Mouse (Mus musculus): ENCODE data around the gene Coq10a. TPM values are rescaled to one million over a fixed set of nuclear protein-coding genes. Genes with fewer than 3 reads are reported as not detected.
"Not testable (repeated sequence)": the region's sequence is repeated elsewhere in the genome, so short reads cannot be mapped to it uniquely, and the experiment has no call there.

Gene Coq10a
- polyA plus RNA-seq, 1 experiment = 0.49 TPM

- Histone ChIP-seq H3K27me3 (ENCODE audit: control insufficient read depth) (no peaks in the 10 kb centered on the region), H3K4me1 (ENCODE audit: control insufficient read depth) (peaks cover 90% of the 10 kb centered on the region), H3K36me3 (ENCODE audit: control insufficient read depth) (peaks cover 49% of the 10 kb centered on the region), H3K9me3 (ENCODE audit: control insufficient read depth, low read length) (no peaks in the 10 kb centered on the region), H3K4me3 (replicated peaks) (peak overlapping the region; percentile 95)
- TF ChIP-seq GATA1 (IDR thresholded peaks at IDR 0.05; ENCODE audit: low read length) = no peak
- no peak for TF ChIP-seq TAL1 (IDR thresholded peaks at IDR 0.05; ENCODE audit: low read length)
Measured at GRCm38 (mm10) chr10:128338948-128339347, 29.8 kb downstream of the Coq10a start.

- TF ChIP-seq TAL1 (IDR thresholded peaks at IDR 0.05; ENCODE audit: low read length) (no peak), GATA1 (IDR thresholded peaks at IDR 0.05; ENCODE audit: low read length) (no peak)
- Histone ChIP-seq H3K27me3 (ENCODE audit: control insufficient read depth) (no peaks in the 10 kb centered on the region), H3K4me1 (ENCODE audit: control insufficient read depth) (peaks cover 85% of the 10 kb centered on the region), H3K9me3 (ENCODE audit: control insufficient read depth, low read length) (no peaks in the 10 kb centered on the region), H3K4me3 (replicated peaks) (peak overlapping the region; percentile 95), H3K36me3 (ENCODE audit: control insufficient read depth) (peaks cover 44% of the 10 kb centered on the region)
Measured at GRCm38 (mm10) chr10:128338415-128338814, 30.4 kb downstream of the Coq10a start.

DNA sequence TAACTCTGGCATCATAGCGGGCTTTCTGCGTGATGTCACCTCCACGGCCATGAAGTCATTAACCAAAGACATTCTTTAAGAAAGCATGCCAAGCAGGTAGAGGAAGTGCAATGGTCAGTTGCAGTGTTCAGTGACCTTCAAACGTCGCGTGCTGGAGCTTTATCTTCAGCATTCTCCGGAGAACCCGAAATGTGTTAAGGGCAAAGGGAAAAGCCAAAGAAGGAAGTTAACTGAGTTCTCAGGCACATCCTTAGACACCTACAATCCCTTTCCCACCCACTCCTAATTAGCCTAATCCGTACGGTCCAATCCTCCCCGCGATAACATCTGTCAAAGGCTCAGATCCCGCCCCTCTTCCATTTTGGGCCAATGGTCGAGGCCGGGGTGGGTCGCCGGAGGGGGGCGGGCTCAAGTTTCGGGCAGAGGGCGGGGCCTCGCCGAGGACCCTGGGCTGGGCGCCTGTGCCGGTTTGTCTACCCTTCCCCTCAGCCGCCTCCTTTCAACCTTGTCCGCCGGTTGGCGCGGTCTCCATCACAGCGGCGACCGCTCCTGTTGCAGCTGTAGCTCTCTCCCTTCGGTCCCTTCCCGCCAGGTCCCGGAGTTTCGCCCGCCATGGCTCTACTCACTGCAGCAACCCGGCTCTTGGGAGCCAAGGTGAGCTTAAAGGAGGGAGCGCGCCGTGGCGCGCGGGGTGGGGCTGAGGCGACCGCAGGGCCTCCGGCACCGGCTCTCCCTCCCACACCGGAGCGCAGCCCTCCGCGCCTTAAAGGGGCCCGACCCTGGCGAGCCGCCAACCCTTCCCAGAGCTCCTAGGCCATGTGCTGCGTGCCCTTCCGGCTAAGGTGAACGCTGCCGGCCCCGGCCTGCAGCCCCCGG is 31.3 kb downstream of the Coq10a start, which contains the start of gene Cs:
TSS of gene Cs (plus strand) at position 429 of the 876 bp plus-strand sequence.
- H3K27me3 ChIP-seq (ENCODE audit: control insufficient read depth) = no peaks in the 10 kb centered on the region
- H3K9me3 ChIP-seq (ENCODE audit: control insufficient read depth, low read length) = no peaks in the 10 kb centered on the region
- peak within 1 kb of the TSS; percentile 95 for H3K4me3 ChIP-seq (replicated peaks)
- TF ChIP-seq GATA1 (IDR thresholded peaks at IDR 0.05; ENCODE audit: low read length) = peak; percentile 73
- no peak for TF ChIP-seq TAL1 (IDR thresholded peaks at IDR 0.05; ENCODE audit: low read length)
- peaks cover 79% of the 10 kb centered on the region for H3K4me1 ChIP-seq (ENCODE audit: control insufficient read depth)
- H3K36me3 ChIP-seq (ENCODE audit: control insufficient read depth) = peaks cover 37% of the 10 kb centered on the region

GRCm38 (mm10) chr10:128336597-128336996 is 32.2 kb downstream of the Coq10a start:
- no peaks in the 10 kb centered on the region for H3K27me3 ChIP-seq (ENCODE audit: control insufficient read depth)
- TF ChIP-seq GATA1 (IDR thresholded peaks at IDR 0.05; ENCODE audit: low read length) (peak; percentile 68), TAL1 (IDR thresholded peaks at IDR 0.05; ENCODE audit: low read length) (peak; percentile 46; the same call in 1 of the 3 replicates)
- no peaks in the 10 kb centered on the region for H3K9me3 ChIP-seq (ENCODE audit: control insufficient read depth, low read length)
- peaks cover 29% of the 10 kb centered on the region for H3K36me3 ChIP-seq (ENCODE audit: control insufficient read depth)
- H3K4me3 ChIP-seq (replicated peaks) = peak overlapping the region; percentile 95
- peaks cover 74% of the 10 kb centered on the region for H3K4me1 ChIP-seq (ENCODE audit: control insufficient read depth)

- peak overlapping the region; percentile 95 for H3K4me3 ChIP-seq (replicated peaks)
- no peaks in the 10 kb centered on the region for H3K27me3 ChIP-seq (ENCODE audit: control insufficient read depth)
- peaks cover 25% of the 10 kb centered on the region for H3K36me3 ChIP-seq (ENCODE audit: control insufficient read depth)
- H3K4me1 ChIP-seq (ENCODE audit: control insufficient read depth) = peaks cover 71% of the 10 kb centered on the region
- TF ChIP-seq GATA1 (IDR thresholded peaks at IDR 0.05; ENCODE audit: low read length) (no peak), TAL1 (IDR thresholded peaks at IDR 0.05; ENCODE audit: low read length) (no peak)
- H3K9me3 ChIP-seq (ENCODE audit: control insufficient read depth, low read length) = no peaks in the 10 kb centered on the region
Measured at GRCm38 (mm10) chr10:128336195-128336594, 32.6 kb downstream of the Coq10a start.

DNA sequence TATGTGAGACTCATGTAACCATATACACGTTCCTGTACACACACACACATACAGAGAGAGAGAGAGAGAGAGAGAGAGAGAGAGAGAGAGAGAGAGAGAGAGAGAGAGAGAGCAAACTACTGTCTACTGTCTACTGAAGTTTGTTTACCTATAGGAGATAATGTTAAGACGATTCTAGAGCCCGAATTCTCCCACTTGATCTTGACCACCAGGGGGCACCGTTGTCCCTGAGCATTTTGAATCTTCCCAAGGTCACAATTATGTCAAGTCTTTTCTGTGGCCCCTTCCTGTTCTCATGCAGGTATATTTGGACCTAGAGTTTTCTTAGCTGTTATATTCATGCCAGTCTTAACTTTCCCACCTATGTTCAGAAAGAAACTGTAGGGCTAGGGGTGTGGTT is 33.2 kb downstream of the Coq10a start:
- peak overlapping the region; percentile 95 for H3K4me3 ChIP-seq (replicated peaks)
- H3K4me1 ChIP-seq (ENCODE audit: control insufficient read depth) = peaks cover 66% of the 10 kb centered on the region
- peaks cover 19% of the 10 kb centered on the region for H3K36me3 ChIP-seq (ENCODE audit: control insufficient read depth)

DNA sequence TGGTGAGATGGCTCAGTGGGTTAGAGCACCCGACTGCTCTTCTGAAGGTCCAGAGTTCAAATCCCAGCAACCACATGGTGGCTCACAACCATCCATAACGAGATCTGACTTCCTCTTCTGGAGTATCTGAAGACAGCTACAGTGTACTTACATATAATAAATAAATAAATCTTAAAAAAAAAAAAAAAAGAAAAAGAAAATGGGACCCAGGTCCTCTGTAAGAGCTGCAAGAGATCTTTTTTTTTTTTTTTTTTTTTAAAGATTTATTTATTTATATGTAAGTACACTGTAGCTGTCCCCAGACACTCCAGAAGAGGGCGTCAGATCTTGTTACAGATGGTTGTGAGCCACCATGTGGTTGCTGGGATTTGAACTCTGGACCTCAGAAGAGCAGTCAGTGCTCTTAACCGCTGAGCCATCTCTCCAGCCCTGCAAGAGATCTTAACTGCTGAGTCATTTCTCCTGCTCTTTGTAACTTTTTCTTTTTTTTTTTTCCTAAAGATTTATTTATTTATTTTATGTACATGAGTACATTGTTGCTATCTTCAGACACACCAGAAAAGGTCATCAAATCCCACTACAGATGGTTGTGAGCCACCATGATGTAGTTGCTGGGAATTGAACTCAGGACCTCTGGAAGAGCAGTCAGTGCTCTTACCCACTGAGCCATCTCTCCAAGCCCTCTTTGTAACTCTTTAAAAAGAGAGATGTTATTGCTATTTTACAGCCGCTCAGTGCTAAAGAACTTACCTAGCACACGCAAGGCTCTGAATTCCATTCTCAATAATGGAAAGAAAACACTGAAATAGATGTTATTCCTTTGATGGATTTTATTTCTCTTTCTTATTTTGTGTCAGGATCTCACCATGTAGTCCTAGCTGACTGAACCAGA is 36.2 kb downstream of the Coq10a start:
- H3K9me3 ChIP-seq (ENCODE audit: control insufficient read depth, low read length); H3K27me3 ChIP-seq (ENCODE audit: control insufficient read depth); H3K4me3 ChIP-seq (replicated peaks): not testable (repeated sequence)
- Histone ChIP-seq H3K36me3 (ENCODE audit: control insufficient read depth) (peaks cover 12% of the 10 kb centered on the region), H3K4me1 (ENCODE audit: control insufficient read depth) (peaks cover 40% of the 10 kb centered on the region)

More for the DNA sequence above, 33.2 kb downstream of the Coq10a start:
- Histone ChIP-seq H3K9me3 (ENCODE audit: control insufficient read depth, low read length) (no peaks in the 10 kb centered on the region), H3K27me3 (ENCODE audit: control insufficient read depth) (no peaks in the 10 kb centered on the region)
- TF ChIP-seq TAL1 (IDR thresholded peaks at IDR 0.05; ENCODE audit: low read length) (no peak), GATA1 (IDR thresholded peaks at IDR 0.05; ENCODE audit: low read length) (no peak)

GRCm38 (mm10) chr10:128327610-128328009 is 41.2 kb downstream of the Coq10a start:
- no peak overlapping the region for H3K4me3 ChIP-seq (replicated peaks)
- TF ChIP-seq GATA1 (IDR thresholded peaks at IDR 0.05; ENCODE audit: low read length) (no peak), TAL1 (IDR thresholded peaks at IDR 0.05; ENCODE audit: low read length) (no peak)
- H3K27me3 ChIP-seq (ENCODE audit: control insufficient read depth) = no peaks in the 10 kb centered on the region
- no peaks in the 10 kb centered on the region for H3K9me3 ChIP-seq (ENCODE audit: control insufficient read depth, low read length)
- peaks cover 35% of the 10 kb centered on the region for H3K36me3 ChIP-seq (ENCODE audit: control insufficient read depth)
- peaks cover 21% of the 10 kb centered on the region for H3K4me1 ChIP-seq (ENCODE audit: control insufficient read depth)

DNA sequence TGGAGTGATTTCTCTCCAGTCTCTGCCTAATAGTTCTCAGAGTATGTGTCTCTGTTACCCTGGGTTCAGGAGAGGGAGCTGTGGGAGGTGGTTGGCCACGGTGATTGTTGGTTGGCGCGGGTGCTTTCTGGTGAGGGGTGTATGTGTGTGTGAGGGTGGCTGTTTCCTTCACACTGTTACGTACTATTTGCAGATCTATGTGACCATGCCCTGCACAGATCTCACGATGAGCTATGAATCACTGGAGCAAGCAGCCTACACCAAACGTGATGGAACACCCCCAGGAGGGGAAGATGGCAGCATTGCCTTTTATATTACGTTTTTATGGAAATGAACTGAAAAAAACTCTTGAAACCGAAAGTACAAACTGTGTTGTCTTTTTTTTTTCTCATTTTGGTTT is 42.0 kb downstream of the Coq10a start:
- Histone ChIP-seq H3K4me3 (replicated peaks) (no peak overlapping the region), H3K36me3 (ENCODE audit: control insufficient read depth) (peaks cover 35% of the 10 kb centered on the region), H3K27me3 (ENCODE audit: control insufficient read depth) (no peaks in the 10 kb centered on the region), H3K9me3 (ENCODE audit: control insufficient read depth, low read length) (no peaks in the 10 kb centered on the region), H3K4me1 (ENCODE audit: control insufficient read depth) (peaks cover 25% of the 10 kb centered on the region)
- TF ChIP-seq GATA1 (IDR thresholded peaks at IDR 0.05; ENCODE audit: low read length) (no peak), TAL1 (IDR thresholded peaks at IDR 0.05; ENCODE audit: low read length) (no peak)

Data from erythroblast, embryonic 14.5 days (primary cell).